Mouse (Mus musculus): ENCODE results near the gene Plpp2. TPM values are rescaled to one million over a fixed set of nuclear protein-coding genes. Genes with fewer than 3 reads are reported as not detected.

Gene Plpp2
- polyA plus RNA-seq, 1 experiment = 68.7 TPM

DNA sequence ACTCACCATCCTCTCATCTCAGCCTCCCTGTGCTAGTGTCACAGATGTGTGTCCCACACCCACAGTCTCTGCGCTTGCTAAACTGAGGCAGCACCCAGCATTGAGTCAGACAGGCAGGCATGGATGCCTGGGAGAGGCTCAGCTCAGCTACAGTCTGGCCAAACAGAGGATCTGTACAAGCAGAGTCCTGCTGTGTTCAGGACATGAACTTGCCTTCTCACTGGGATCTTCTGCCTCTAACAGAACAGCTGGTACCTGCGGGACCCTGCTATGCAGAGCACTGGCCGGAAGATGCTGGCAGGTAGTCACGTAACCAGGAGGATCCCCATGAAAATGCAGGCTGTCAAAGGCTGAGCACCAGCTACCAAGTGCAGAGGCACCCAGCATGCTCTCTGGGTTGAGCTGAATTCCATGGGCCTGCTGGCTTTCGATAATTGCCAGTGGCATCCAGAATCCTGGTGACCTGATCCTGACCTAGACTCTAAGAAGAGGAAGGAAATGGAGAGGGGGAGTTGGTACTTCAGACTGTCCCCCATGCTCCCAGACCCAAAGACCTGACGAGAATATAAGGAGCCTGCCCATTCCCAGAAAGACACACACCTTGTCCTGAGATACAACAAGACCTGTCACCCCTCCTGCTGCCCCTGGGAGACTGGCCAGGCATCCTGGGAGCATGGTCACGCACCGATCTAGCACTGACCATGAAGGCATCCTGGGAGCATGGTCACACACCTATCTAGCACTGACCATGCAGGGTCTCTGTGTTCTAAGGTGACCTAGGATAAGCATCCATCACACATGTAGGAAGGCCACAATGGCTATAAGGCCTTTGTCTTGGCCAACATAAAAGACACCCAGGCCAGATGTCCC, 7.9 kb downstream of the Plpp2 start:
- H3ac ChIP-seq (ENCODE audit: control insufficient read depth, insufficient read length) = no peak overlapping the region
- H3K27me3 ChIP-seq (ENCODE audit: control insufficient read depth, insufficient read depth, insufficient read length) = no peaks in the 10 kb centered on the region
- H3K36me3 ChIP-seq (ENCODE audit: control insufficient read depth, insufficient read depth) = peaks cover 11% of the 10 kb centered on the region
- H3K4me2 ChIP-seq (ENCODE audit: low read depth) = no peak overlapping the region
- peaks cover 3% of the 10 kb centered on the region for H3K79me2 ChIP-seq (ENCODE audit: control insufficient read depth, insufficient read depth)
- H3K4me3 ChIP-seq = no peak overlapping the region
- TF ChIP-seq POLR2AphosphoS2 (IDR thresholded peaks at IDR 0.05; ENCODE audit: insufficient read length, low read depth) (no peak), USF1 (IDR thresholded peaks at IDR 0.05; ENCODE audit: low read depth) (no peak), MYOG (IDR thresholded peaks at IDR 0.05; ENCODE audit: control insufficient read depth in 1 of 3, insufficient read depth in 1 of 3, insufficient read length in 2 of 3, low read depth in 2 of 3) (no peak), TCF12 (IDR thresholded peaks at IDR 0.05; ENCODE audit: insufficient read depth, poor library complexity, severe bottlenecking) (no peak), POLR2A (IDR thresholded peaks at IDR 0.05; ENCODE audit: insufficient read length, low read depth) (no peak), CEBPB (IDR thresholded peaks at IDR 0.05; ENCODE audit: insufficient read depth, poor library complexity, severe bottlenecking) (no peak), REST (IDR thresholded peaks at IDR 0.05; ENCODE audit: insufficient read depth, insufficient read length) (no peak), SRF (IDR thresholded peaks at IDR 0.05; ENCODE audit: control insufficient read depth, insufficient read length, low read depth) (no peak), MAX (IDR thresholded peaks at IDR 0.05; ENCODE audit: low read depth) (no peak), MYOD1 (IDR thresholded peaks at IDR 0.05; ENCODE audit: control insufficient read depth in 1 of 3, insufficient read length in 2 of 3, low read depth in 2 of 3) (no peak), E2F4 (IDR thresholded peaks at IDR 0.05; ENCODE audit: insufficient read depth) (no peak), TCF3 (IDR thresholded peaks at IDR 0.05; ENCODE audit: insufficient read length, low read depth) (no peak)

DNA sequence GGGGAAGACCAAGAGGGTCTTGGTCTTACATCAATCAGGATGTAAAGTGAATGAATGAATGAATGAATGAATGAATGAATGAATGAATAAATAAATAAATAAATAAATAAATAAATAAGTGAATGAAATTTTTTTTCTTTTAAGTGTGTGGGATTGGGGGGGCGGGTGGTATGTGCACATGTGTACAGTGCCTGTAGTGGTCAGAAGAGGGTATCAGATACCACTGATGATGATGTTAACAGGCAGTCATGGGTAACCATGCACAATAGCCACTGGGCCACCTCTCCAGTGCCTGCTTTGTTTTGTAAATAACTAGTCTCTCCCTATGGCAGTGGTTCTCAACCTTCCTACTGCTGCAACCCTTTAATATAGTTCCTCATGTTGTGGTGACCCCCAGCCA, 9.2 kb downstream of the Plpp2 start:
- TF ChIP-seq SRF (IDR thresholded peaks at IDR 0.05; ENCODE audit: control insufficient read depth, insufficient read length, low read depth) (no peak), USF1 (IDR thresholded peaks at IDR 0.05; ENCODE audit: low read depth) (no peak), REST (IDR thresholded peaks at IDR 0.05; ENCODE audit: insufficient read depth, insufficient read length) (no peak), TCF3 (IDR thresholded peaks at IDR 0.05; ENCODE audit: insufficient read length, low read depth) (no peak), MYOG (IDR thresholded peaks at IDR 0.05; ENCODE audit: control insufficient read depth in 1 of 3, insufficient read depth in 1 of 3, insufficient read length in 2 of 3, low read depth in 2 of 3) (no peak)
- Histone ChIP-seq H3K4me3 (no peak overlapping the region), H3K79me2 (ENCODE audit: control insufficient read depth, insufficient read depth) (no peaks in the 10 kb centered on the region), H3K4me2 (ENCODE audit: low read depth) (no peak overlapping the region), H3K27me3 (ENCODE audit: control insufficient read depth, insufficient read depth, insufficient read length) (no peaks in the 10 kb centered on the region), H3ac (ENCODE audit: control insufficient read depth, insufficient read length) (no peak overlapping the region), H3K36me3 (ENCODE audit: control insufficient read depth, insufficient read depth) (peaks cover 11% of the 10 kb centered on the region)

DNA sequence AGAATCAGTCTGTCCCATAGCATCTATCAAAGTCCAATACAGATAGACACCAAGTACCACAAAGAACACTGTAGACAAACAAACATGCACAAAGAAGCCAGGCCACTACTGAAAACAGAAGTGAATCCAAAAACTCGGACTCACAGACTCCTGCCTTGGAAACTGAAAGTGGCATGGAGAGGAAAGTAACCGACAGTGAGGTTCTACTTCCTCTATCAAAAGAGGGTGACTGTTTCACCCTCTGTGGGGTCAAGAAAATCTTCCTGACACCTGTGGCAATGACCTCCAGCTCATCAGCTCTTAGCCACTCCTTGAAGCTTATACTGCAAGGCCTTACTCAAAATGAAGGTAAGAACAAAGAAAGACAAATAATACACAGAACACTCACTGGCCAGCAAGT, 26.9 kb downstream of the Plpp2 start:
- no peaks in the 10 kb centered on the region for H3K79me2 ChIP-seq (ENCODE audit: control insufficient read depth, insufficient read depth)
- H3K27me3 ChIP-seq (ENCODE audit: control insufficient read depth, insufficient read depth, insufficient read length) = no peaks in the 10 kb centered on the region

DNA sequence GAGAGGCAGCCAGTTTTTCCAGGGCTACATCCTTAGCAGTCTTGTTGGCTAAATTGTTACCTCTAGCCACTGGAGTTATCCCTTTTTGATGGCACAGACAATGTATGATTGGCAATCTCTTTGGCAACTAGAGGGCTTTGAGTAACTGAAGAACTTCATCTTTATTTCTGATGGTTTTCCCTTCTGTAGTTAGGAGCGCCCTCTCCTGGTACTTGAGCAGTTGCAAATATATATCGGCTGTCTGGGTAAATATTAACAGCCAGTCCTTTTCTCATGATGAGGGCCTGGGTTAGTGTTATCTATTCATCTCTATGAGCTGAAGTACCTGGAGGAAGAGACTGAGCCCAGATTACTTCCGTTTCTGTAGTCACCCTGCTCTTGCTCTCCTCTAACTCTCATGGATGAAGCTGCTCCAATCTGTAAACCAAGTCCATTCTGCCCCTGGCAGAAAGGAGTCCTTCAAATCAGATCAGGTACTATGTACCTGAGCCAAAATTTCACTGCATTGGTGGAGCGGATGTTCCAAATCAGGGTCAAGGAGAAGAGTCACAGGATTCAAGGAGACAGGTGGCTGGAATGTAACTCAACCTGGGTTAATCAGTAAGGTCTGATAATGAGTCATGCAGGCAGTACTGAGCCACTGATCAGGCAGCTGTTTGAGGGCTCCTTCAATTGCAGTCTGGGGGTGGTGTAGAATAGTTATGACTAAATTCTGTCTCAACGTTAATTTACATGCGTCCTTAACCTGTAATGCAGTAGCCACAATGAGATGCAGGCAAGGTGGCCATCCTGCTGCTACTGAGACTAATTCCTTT, 30.6 kb downstream of the Plpp2 start:
- TF ChIP-seq MYOG (IDR thresholded peaks at IDR 0.05; ENCODE audit: control insufficient read depth in 1 of 3, insufficient read depth in 1 of 3, insufficient read length in 2 of 3, low read depth in 2 of 3) = no peak
- TF ChIP-seq MYOD1 (IDR thresholded peaks at IDR 0.05; ENCODE audit: control insufficient read depth in 1 of 3, insufficient read length in 2 of 3, low read depth in 2 of 3) = peak in 1 of 3 experiments; percentile 47
- TF ChIP-seq MAX (IDR thresholded peaks at IDR 0.05; ENCODE audit: low read depth) = no peak
- no peaks in the 10 kb centered on the region for H3K27me3 ChIP-seq (ENCODE audit: control insufficient read depth, insufficient read depth, insufficient read length)
- no peaks in the 10 kb centered on the region for H3K79me2 ChIP-seq (ENCODE audit: control insufficient read depth, insufficient read depth)
- no peak overlapping the region for H3K4me2 ChIP-seq (ENCODE audit: low read depth)
- H3K36me3 ChIP-seq (ENCODE audit: control insufficient read depth, insufficient read depth) = no peaks in the 10 kb centered on the region
- no peak overlapping the region for H3K4me3 ChIP-seq
- no peak overlapping the region for H3ac ChIP-seq (ENCODE audit: control insufficient read depth, insufficient read length)

More for the DNA sequence above, 26.9 kb downstream of the Plpp2 start:
- H3ac ChIP-seq (ENCODE audit: control insufficient read depth, insufficient read length) = no peak overlapping the region
- no peak overlapping the region for H3K4me3 ChIP-seq
- no peak overlapping the region for H3K4me2 ChIP-seq (ENCODE audit: low read depth)
- no peaks in the 10 kb centered on the region for H3K36me3 ChIP-seq (ENCODE audit: control insufficient read depth, insufficient read depth)
- TF ChIP-seq POLR2A (IDR thresholded peaks at IDR 0.05; ENCODE audit: insufficient read length, low read depth) (no peak), MAX (IDR thresholded peaks at IDR 0.05; ENCODE audit: low read depth) (no peak), USF1 (IDR thresholded peaks at IDR 0.05; ENCODE audit: low read depth) (no peak), CEBPB (IDR thresholded peaks at IDR 0.05; ENCODE audit: insufficient read depth, poor library complexity, severe bottlenecking) (no peak), SRF (IDR thresholded peaks at IDR 0.05; ENCODE audit: control insufficient read depth, insufficient read length, low read depth) (no peak), TCF3 (IDR thresholded peaks at IDR 0.05; ENCODE audit: insufficient read length, low read depth) (no peak), E2F4 (IDR thresholded peaks at IDR 0.05; ENCODE audit: insufficient read depth) (no peak), TCF12 (IDR thresholded peaks at IDR 0.05; ENCODE audit: insufficient read depth, poor library complexity, severe bottlenecking) (no peak), REST (IDR thresholded peaks at IDR 0.05; ENCODE audit: insufficient read depth, insufficient read length) (no peak), MYOD1 (IDR thresholded peaks at IDR 0.05; ENCODE audit: control insufficient read depth in 1 of 3, insufficient read length in 2 of 3, low read depth in 2 of 3) (no peak), POLR2AphosphoS2 (IDR thresholded peaks at IDR 0.05; ENCODE audit: insufficient read length, low read depth) (no peak), MYOG (IDR thresholded peaks at IDR 0.05; ENCODE audit: control insufficient read depth in 1 of 3, insufficient read depth in 1 of 3, insufficient read length in 2 of 3, low read depth in 2 of 3) (no peak)

All from myocyte (in vitro differentiated cells).